Mouse (Mus musculus) lung, postnatal 36 days (tissue): ENCODE data around the gene 4931414P19Rik.

Experiments used
- DNase-seq: peaks from one replicate; pipeline ENCODE4 v3.0.0; 2022; ENCODE audit warnings: mixed read lengths

The 4931414P19Rik gene

GRCm38 (mm10) chr14:54579638-54580037 lies 26.2 kb downstream of the 4931414P19Rik start:
- DNase-seq: peak; percentile 54

GRCm38 (mm10) chr14:54578063-54578462 lies 27.7 kb downstream of the 4931414P19Rik start:
- DNase-seq: peak; percentile 76

GRCm38 (mm10) chr14:54577089-54577982 lies 28.5 kb downstream of the 4931414P19Rik start, which contains the start of gene Ajuba:
TSS of gene Ajuba (minus strand) at chr14:54577558.
- DNase-seq: peak; percentile 96

- no peak for DNase-seq
These were observed 29.3 kb downstream of the 4931414P19Rik start for GRCm38 (mm10) chr14:54576241-54577088.

GRCm38 (mm10) chr14:54575631-54576030 lies 30.2 kb downstream of the 4931414P19Rik start:
- peak; percentile 86 for DNase-seq

GRCm38 (mm10) chr14:54575031-54575430 lies 30.8 kb downstream of the 4931414P19Rik start:
- no peak for DNase-seq

- no peak for DNase-seq
These were observed 31.5 kb downstream of the 4931414P19Rik start for GRCm38 (mm10) chr14:54574253-54574652.

GRCm38 (mm10) chr14:54572790-54573736 lies 32.7 kb downstream of the 4931414P19Rik start:
- DNase-seq: peak; percentile 77

- no peak for DNase-seq
These were observed 33.7 kb downstream of the 4931414P19Rik start for GRCm38 (mm10) chr14:54572122-54572521.

GRCm38 (mm10) chr14:54569451-54570392 lies 36.1 kb downstream of the 4931414P19Rik start:
- DNase-seq: peak; percentile 46

GRCm38 (mm10) chr14:54568694-54569414 lies 36.9 kb downstream of the 4931414P19Rik start:
- peak; percentile 89 for DNase-seq

GRCm38 (mm10) chr14:54560527-54561242 lies 45.1 kb downstream of the 4931414P19Rik start:
- no peak for DNase-seq

- DNase-seq: no peak
These were observed 48.5 kb downstream of the 4931414P19Rik start for GRCm38 (mm10) chr14:54557330-54557729.

GRCm38 (mm10) chr14:54553975-54554769 lies 51.6 kb downstream of the 4931414P19Rik start, which contains the start of gene Haus4:
TSS of gene Haus4 (minus strand) at chr14:54554616.
- peak; percentile 89 for DNase-seq

- DNase-seq: peak; percentile 30
These were observed 52.3 kb downstream of the 4931414P19Rik start for GRCm38 (mm10) chr14:54553454-54553974.

- DNase-seq: no peak
These were observed 61.1 kb downstream of the 4931414P19Rik start for GRCm38 (mm10) chr14:54544703-54545102.

- no peak for DNase-seq
These were observed 65.0 kb downstream of the 4931414P19Rik start for GRCm38 (mm10) chr14:54540771-54541170.

GRCm38 (mm10) chr14:54538580-54538979 lies 67.2 kb downstream of the 4931414P19Rik start:
- DNase-seq: no peak
